Mouse (Mus musculus) heart, adult 9 months (tissue): ENCODE results near the gene Tnnt2.

Experiments used
- DNase-seq, 2 experiments: peaks; one replicate each; pipeline ENCODE4 v3.0.0; 2022; ENCODE audit warnings: low spot score in 2 of 2

Tnnt2 gene

GRCm38 (mm10) chr1:135818481-135819086 is 17.6 kb upstream of the Tnnt2 start, which contains the start of gene Lad1:
TSS of gene Lad1 (plus strand) at chr1:135818598.
- no peak for DNase-seq

DNA sequence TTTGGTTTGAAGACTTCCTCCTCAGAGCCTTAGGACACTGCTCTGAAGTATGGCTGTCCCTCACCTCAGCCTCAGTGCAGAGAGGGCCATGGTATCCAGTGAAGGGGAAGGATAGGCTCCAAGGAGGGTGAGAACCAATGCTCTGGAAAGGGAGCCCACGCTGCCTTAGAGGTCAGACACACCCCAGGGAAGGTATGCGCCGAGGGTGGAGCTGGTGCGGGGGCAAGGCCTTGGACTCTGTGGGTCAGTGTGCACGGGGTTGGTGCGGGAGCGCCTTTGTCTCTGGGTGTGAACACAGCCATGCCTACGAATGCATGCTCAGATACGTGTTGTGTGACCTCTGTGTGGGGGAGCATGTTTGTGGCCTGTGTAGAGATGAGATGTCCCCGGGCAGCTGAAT is 16.1 kb upstream of the Tnnt2 start:
- no peak for DNase-seq

DNA sequence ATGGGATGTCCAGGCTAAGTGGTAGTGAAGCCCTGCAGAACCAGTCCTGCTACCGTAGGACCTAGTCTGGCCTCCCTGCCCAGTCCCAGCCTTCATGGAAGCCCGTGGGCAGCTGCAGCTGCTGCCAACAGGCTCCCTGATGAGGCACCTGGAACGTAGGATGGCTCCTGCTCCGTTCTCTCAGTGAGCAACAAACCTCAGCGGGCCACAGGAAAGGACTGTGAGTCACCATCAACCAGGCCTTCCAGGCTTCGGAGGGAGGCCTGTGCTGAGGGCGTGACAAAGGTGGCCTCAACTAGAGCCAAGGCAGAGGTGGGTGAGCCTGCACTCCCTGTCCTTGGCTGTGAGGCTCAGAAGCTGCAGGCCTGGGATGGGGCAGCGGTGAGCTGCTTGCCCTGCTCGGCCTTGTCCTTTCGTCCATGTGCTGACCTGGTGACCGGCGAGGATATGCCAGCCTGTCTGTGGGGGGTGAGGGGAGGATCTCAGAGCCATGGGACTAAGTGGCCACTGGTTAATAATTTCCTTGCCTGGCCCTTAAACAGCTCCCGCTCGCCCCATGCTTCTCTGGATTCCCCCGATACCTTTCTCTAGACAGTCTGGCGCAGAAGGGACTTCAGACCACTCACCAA is 15.3 kb upstream of the Tnnt2 start:
- DNase-seq = no peak

GRCm38 (mm10) chr1:135821780-135822179 is 14.4 kb upstream of the Tnnt2 start:
- DNase-seq = no peak

GRCm38 (mm10) chr1:135828918-135829317 is 7.2 kb upstream of the Tnnt2 start:
- DNase-seq = no peak

DNA sequence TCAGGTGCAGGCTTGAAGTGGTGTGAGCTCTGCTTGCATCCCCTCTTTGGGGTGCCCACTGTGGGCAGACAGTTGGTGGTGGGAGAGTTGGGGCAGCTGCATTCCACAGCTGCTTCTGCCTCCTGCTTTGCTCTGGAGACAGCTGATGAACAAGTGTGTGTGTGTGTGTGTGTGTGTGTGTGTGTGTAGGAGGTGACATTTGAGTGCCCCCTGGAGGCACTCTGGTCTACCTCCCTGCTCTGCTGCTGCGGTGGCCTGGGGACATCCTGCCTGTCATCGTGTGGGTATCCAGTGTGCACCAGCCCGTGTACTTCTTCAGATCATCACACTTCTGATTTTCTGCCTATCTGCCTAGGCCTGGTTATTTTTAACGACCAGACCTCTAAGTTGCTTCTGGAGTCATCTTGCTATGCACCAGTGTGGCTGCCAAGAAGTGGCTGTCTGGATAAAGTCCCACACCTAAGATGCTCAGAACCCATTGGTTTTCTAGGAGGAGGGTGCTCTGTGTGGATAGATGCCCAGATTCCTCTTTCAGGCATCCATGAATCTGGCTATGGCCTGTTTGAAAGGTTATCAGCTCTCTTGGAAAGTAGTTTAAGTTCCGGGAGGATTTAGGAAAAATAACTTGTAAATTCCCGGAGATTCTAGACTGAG is 1.8 kb upstream of the Tnnt2 start:
- no peak for DNase-seq

GRCm38 (mm10) chr1:135834983-135835382 is 1.2 kb upstream of the Tnnt2 start:
- no peak for DNase-seq

GRCm38 (mm10) chr1:135838626-135839025 is 2.5 kb downstream of the Tnnt2 start:
- DNase-seq = no peak

- DNase-seq = no peak
Measured at GRCm38 (mm10) chr1:135839065-135839464, 2.9 kb downstream of the Tnnt2 start.

DNA sequence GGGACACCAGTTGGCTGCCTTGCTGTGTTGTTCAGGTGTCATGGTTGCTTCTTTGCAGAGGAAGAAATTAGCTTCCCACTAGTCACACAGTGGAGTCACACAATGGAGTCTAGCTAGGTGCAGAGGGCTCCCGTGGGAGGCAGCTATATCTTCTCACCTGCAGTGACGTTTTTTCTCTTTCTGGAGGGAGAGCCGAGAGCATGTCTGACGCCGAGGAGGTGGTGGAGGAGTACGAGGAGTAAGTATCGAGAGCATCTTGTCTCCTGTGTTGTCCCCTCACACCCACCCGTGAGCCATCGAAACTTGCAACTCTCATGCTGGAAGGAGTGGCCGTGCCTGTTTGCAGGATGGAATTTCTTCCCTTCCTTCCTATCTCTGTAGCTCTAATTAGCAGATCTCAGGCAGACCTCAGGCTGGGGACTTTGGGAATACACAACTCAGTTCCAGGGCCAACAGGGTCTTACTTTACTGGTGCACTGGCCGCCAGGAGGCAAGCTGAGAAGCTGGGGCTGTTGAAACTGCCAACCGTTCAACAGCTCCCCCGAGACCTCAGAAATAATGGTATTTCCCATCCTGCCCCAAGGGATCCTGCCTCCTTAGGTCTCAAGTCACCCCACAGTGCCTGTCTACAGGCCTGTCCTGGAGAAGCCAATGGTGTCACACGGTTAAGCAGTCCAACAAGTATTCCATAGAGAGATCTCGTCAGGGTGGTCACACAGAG is 4.7 kb downstream of the Tnnt2 start:
- DNase-seq = no peak

- no peak for DNase-seq
Measured at GRCm38 (mm10) chr1:135843519-135844262, 7.5 kb downstream of the Tnnt2 start.

DNA sequence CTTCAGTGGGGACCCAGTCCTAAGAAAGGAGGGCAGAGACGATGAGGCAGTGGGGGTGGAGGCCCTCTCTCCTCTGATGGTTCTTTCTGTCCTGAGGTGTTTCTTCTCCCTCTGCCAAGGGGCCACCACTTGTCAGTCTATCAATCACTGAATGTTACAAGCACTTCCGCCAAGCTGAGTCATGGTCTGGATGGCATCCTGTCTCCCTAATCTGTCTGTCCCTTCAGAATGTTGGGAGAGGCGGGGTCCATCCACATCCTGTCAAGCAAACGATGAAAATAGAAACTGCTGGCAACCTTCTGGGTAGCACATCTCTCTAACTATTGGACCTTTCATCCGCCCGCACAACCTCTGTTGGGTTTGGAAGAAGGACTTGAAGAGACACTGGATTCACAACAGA is 8.3 kb downstream of the Tnnt2 start:
- DNase-seq = peak in 1 of 2 experiments; percentile 62

- DNase-seq = no peak
Measured at GRCm38 (mm10) chr1:135846632-135847031, 10.5 kb downstream of the Tnnt2 start.

DNA sequence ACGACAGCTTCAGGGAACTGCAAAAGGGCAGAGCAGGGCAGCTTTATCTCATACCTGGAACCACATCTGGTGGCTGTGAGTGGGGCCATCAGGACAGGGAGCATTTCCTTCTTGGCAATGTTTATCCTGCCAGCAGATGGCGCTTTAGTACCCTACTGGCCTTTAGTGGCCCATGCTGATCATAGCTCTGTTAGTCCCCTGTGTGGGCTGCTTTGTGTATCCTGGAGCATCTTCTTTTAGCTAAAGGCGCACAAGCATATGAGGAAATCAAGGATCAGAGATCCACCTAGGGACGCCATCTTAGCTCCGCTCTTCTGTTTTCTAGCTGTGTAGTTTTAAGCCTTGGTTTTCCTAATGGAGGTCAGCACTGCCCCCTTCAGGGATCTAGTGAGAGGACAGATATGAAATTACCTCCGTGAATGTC is 11.0 kb downstream of the Tnnt2 start:
- no peak for DNase-seq

- no peak for DNase-seq
Measured at GRCm38 (mm10) chr1:135847611-135848351, 11.6 kb downstream of the Tnnt2 start.

DNA sequence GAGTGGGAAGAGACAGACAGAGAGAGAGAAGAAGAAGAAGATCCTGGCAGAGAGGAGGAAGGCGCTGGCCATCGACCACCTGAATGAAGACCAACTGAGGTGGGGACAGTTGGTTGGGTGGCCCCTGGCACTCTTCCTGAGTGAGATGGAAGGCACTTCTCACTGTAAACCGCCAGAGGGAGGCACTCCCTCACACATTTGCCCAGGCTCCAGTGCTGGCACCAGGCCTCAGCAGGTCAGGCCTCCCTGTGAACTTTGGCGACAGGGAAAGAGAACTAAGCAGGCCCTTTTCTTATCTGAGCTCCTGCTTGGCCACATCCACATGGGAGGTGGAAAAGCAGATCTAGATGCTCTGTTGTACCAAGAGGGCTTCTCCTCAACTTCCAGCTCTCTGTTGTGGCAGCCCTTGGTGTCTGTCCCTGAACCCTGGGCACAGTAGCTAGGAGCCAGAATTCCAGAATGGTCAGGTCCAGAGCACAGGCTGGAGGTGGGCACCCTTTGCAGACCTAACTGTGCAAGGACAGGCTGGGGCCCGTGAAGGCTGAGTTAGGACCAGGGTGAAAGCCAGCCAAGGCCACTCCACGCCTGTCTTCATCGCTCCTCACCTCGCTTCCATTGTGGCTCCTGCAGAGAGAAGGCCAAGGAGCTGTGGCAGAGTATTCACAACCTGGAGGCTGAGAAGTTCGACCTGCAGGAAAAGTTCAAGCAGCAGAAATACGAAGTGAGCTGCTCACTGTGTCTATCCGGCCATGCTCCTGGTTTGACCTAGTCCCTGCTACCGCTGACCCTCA is 14.8 kb downstream of the Tnnt2 start:
- no peak for DNase-seq

- DNase-seq = no peak
Measured at GRCm38 (mm10) chr1:135852044-135852756, 16.0 kb downstream of the Tnnt2 start.

DNA sequence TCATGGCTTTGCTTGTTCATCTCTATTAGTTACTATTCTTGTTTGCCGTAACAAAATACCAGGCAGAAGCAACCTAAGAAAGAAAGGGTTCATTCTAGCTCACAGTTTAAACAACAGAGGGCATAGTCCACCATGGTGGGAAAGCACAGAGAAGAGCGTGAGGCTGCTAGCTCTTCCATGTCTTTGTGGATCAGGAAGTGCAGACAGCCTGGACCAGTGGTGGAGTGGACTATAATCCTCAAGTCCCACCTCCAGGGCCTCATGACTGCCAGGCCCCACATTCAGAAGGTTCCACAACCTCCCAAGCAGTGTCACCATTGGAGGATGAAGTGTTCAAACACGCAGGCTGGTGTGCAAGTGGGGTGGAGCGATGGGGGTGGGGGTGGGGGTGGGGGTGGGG is 17.0 kb downstream of the Tnnt2 start:
- DNase-seq = no peak

DNA sequence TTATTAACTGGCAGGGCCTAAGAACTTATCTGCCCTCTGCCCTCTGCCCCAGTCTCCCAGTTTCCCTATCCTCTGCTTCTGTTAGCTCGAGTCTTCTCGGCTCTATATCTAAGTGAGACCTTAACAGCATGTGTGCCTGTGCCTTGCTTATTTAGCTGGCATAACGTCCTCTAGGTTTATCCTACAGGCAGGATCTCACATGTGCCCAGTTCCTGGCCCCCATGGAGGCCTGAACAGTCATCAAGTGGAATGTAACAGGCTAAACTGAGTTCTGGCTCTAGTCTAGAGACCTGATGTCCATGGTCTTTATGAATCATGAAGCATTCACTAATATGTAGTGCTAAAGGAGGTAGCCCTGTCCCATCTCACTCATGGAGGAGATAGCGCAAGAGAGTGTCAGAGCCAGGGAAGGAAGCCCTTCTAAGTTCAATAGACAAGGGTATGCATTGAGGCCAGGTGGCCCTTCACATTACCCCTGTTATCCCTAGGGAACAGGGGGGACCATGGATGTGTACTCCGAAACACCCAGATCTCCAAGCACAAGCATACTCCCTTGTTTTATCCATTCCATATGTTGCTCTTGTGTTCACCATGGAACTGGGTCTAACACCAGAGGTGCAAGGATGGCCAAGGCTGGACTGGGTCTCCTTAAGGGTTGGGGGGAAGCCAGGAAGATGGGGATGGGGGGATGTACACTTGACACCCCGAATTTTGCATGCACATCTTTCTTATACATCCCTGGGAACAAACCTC is 18.6 kb downstream of the Tnnt2 start:
- no peak for DNase-seq
